Mouse (Mus musculus) megakaryocyte, adult 5-6 weeks (primary cell): ENCODE measurements around the gene Nbl1. TPM values are rescaled to one million over a fixed set of nuclear protein-coding genes. Genes with fewer than 3 reads are reported as not detected.
A peak's percentile ranks its signal among the peaks of the same experiment; 100 is the strongest.

Source experiments
- ATAC-seq: 2 replicates; pipeline ENCODE4 v1.8.0; 2016; ENCODE audit warnings: mild to moderate bottlenecking, inconsistent platforms; ENCODE audit not compliant: poor library complexity, severe bottlenecking
- total RNA-seq, 2 experiments: library from RNA; stranded (forward) in 1 of 2; stranded (reverse) in 1 of 2; fragments of 153-499, 151-499 nt in 1 of 2; fragments of 221-1000, 200-1000 nt in 1 of 2; gene quantifications; 2 replicates each; pipeline versions ENCODE4 v1.2.3 to v1.2.4; 2015 to 2017

The Nbl1 gene
- total RNA-seq (2015) (not detected in 2 replicates), total RNA-seq (2017) (0.15 TPM in 1 of 2 replicates, not detected in the other)

DNA sequence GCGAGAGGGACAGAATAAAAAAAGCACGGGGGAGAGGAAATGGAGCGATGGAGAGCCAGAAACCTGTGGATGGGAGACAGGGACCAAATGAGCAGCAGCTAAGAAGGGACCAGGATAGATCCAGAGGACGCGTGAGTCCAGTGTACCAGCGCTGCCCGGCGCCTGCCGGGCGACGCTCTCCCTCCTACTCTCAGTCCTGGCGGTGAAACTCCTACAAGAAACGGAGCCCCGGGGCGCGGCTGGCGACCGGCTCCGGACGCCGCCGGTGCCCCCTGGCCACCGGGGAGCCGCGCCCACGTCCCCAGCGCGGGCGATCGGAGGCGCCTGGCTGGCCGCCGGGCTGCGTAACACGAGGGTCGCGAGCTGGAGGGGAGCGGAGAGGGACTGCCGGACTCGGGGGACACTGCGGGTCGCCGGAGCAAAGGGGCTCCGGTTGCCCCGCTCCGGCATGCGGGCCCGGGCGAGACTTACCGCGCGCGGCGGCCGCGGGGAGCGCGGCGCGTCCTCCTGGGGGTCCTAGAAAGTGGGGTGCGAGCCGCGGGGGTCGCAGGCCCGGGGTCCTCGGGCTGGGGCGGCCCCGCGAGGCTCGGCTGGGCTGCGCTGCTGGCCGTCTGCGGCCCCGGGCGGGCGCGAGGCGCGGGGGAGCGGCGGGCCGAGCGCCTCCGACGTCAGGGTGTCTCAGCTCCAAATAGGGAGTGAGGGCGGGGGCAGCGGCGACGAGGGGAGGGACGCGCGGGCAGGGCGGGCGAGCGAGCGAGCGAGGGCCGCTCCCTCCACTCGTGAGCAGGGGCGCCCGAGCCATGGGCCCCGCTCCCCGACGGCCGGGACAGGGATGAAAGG, at the start of gene Nbl1:
Nbl1 (minus strand) TSS at position 638 of the 840 bp plus-strand sequence.
- no peak for ATAC-seq

DNA sequence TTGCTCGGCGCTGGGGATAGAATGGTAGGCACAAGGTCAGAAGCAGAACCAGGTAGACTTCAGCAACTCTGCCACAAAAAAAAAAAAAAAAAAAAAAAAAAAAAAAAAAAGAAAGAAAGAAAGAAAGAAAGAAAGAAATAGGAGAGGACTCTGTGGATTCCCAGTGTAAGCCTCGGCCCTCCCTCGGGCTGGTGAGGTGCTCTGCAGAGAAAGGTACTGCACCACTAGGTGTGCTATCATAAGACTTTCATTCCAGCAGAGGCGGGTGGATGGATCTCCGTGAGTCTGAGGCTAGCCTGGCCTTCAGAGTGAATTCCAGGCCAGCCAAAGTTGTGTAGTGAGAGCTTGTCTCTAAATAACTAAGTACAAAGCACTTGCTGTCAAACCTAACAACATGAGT, 49.0 kb upstream of the Nbl1 start:
- no peak for ATAC-seq

DNA sequence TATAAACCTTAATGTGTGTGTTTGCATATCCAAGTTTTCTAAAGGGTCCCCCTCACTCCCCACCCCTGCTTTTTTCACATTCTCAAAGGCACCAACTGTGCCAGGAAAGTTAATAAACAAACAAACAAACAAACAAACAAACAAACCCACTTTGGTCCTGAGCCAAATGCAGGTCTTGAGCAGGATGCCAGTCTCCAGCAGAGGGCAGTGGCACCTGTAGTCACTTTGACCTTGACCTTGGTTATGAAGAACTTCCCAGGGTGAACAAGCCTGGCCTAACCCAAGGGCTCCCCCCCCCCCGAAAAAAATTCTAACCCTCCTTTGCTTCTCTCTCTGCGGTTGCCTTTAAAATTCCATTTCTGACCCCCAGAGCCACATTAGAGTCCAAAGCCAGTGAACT, 47.5 kb upstream of the Nbl1 start:
- ATAC-seq = no peak

DNA sequence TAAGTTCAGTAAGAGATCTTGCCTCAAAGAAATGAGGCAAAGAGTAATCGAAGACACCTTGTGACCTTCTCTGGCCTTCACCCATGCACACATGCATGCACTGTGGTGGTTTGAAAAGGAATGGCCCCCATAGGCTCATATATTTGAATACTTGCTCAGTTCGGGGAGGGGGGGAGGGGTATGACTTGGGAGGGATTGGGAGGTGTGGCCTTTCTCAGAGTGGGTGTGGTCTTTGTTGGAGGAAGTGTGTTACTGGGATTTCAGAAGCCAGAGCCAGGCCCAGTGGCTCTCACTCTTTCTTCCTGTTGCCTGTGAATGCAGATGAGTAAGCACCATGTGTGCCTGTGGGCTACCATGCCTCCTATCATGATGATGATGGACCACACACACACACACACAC, 43.2 kb upstream of the Nbl1 start:
- ATAC-seq = no peak

- no peak for ATAC-seq
These were observed 40.3 kb upstream of the Nbl1 start for GRCm38 (mm10) chr4:139133109-139133508.

- ATAC-seq = no peak
These were observed 39.3 kb upstream of the Nbl1 start for GRCm38 (mm10) chr4:139131858-139132672.

DNA sequence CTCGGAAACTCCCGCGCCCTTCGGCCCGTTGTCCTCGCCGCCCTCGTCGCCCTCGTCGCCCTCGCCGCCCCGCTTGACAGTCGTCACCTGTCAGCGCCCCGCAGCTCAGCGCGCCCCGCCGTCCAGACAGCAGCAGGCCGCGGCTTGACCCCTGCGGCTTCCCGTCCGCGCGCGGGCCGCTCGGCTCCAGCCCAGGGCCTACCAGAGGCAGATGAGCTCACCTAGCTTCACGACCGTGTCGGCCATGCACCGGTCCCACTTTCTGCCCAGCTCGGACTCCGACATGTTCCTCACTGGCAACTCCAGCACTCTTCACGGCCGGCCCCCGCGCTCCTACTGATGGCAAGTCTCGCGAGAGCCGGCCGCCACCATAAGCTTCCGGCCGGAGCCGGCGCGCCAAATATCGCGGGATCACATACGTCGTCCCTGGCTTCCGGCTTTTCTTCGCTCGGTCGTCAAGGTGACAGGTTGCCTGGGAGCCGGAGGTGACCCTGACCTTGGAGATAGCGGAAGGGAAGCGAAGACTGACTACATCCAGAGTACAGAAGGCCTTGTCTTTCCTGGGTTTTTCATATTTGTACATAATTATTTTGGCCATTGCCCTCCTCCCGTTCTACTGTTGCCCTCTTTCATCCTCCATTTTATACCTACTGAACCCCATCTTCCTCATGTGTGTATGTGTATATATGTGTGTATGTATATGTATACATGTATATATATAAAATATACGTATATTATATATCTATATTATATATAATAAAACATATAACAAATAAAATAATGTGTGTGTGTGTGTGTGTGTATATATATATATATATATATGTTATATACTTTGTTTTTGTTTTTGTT, 38.1 kb upstream of the Nbl1 start, which contains the start of gene Minos1:
Minos1 (minus strand) TSS at position 413 of the 849 bp plus-strand sequence.
- ATAC-seq = peak; percentile 98

DNA sequence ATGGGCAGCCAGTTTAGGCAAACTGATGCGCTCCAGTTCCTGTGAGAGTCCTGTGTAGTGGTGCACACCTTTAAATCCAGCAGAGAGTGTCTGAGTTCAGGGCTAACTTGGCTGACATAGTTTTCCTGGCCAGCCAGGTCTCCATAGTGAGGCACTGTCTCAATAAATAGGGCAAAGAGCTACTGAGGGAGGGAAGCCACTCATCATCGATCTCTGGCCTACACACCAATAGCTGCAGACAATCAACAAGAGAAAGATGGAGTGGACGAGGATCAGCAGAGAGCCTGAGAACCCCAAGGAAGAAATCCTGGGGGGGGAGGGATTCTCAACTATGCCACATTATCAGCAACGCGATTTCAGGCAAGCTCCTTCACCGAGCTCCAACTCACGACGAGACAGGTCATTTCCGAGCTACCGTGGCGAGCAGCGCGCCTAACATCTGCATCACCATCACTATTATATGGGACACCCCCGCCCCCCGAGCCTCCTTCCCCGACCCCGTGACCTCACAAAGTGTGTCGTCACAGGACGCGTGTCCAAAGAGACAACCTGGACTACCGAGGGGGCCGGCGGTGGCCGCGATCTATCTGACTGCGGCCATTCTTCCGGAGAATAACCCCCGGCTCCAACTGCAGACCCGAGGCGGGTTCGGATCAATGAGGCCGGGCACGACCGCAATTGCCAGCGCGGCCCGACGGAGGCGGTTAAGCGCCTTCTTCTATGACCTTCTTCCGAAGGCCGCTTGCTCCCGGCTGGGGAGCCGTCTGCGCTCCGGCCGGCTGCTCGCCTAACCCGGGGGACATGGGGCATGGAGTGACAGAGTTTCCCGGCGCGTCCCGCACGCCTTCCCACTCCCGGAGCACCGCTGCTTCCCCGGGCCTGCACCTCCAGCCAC, 37.3 kb upstream of the Nbl1 start:
- ATAC-seq = peak; percentile 16

GRCm38 (mm10) chr4:139126475-139126874, 33.7 kb upstream of the Nbl1 start:
- no peak for ATAC-seq

DNA sequence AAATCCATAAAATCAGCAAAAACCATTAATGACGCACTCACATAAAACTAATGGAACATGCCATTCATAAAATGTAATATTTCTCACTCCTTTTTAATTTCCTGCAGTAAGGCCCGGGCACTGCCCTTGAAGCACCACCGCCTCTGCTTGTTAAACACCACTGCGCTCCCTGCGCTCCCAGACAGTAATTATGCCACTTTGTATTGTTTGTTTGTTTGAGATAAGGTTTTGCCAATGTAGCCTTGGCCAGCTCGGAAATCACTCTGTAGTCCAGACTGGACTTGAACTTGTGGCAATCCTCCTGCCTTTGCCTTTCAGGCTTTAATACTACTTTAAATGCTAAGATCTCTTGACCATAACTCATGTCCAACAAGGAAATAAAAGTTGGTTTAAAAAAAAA, 32.1 kb upstream of the Nbl1 start:
- no peak for ATAC-seq

GRCm38 (mm10) chr4:139122557-139122956, 29.8 kb upstream of the Nbl1 start:
- no peak for ATAC-seq

DNA sequence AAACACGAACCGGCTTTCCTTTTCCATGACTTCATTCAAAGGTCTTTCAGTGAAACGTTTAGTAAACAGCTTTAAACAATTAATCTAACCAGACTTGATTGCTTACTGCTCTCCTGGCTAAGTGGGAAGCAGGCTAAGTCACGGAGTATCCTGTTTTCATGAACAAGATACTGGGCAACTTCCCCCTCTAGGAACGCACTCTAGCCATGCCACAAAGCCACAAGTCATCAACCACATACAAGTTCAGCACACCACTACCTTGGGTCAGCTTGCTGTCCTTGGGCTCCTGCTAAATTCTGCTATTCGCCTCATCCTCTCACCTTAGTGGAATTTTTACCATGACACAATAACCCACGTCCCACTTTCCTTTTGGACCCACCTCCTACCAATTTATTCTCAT, 28.2 kb upstream of the Nbl1 start:
- peak; percentile 65 for ATAC-seq

GRCm38 (mm10) chr4:139120281-139120814, 27.6 kb upstream of the Nbl1 start:
- ATAC-seq = no peak

DNA sequence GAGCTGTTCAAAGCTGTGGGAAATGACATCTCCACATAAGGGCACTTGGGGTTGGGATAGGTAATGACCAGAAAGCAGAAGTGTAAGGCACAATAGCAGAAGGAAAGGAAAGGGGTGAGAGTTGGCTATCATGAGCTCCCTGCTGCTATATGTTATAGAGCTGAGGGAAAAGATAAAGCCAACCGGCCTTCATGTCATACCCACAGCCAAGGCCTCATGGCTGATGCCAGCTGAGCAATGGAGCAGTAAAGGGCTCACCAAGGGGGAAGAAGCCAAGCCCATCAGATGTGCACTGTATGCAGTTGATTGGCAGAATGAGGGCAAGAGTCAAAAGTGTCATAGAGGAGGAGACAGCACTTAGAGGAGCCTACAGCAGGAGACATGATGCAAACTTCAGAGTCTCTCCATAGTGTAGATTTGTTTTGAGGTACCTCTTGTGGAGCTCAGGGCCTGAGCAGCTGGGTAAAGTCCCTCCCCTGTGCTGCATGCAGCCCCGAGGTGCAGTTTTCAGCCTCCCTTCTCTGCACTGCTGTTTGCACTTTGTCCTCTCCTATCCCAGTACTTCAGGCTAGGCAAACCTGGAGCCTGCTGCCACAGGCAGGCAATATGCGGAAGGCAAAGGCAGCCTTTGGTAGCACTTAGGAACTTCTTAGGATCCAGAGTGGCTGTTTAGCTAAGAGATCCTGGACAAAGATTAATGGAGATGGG, 23.7 kb upstream of the Nbl1 start:
- peak; percentile 58 for ATAC-seq

DNA sequence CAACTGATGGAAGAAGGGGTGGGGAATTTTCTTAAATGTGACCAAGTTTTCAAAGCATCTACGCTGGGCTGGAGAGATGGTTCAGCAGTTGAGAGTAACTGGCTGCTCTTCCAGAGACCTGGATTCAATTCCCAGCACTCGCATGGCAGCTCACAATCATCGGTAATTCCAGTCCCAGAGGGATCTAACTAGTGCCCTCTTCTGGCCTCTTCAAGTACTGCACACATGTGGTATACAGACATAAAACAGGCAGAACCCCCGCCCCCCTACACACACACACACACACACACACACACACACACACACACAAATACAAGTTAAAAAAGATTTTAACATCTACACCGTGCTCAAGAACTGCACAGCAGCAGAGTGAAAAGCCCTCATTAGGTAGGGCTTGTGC, 22.9 kb upstream of the Nbl1 start:
- ATAC-seq = peak; percentile 57; the same call in 1 of the 2 replicates

GRCm38 (mm10) chr4:139112482-139112881, 19.7 kb upstream of the Nbl1 start:
- no peak for ATAC-seq

DNA sequence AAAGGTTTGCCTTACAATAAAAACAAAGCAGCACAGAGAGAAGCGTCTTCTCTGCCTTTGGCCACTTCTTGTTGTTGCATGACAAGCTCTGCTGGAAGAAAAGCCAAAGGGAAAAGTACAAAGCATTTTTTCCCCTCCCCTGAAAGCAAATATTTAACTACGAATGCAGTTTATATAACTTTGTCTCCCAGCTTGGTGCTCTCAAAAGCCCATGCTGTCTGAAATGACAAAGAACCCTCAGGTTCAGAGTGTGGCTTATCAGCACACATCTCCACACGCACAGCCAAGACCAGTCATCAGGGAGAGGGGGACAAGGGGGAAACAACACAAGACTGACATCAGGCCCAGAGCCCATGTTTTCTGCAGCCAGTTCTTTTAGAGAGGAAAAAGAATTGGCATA, 18.6 kb upstream of the Nbl1 start:
- no peak for ATAC-seq

DNA sequence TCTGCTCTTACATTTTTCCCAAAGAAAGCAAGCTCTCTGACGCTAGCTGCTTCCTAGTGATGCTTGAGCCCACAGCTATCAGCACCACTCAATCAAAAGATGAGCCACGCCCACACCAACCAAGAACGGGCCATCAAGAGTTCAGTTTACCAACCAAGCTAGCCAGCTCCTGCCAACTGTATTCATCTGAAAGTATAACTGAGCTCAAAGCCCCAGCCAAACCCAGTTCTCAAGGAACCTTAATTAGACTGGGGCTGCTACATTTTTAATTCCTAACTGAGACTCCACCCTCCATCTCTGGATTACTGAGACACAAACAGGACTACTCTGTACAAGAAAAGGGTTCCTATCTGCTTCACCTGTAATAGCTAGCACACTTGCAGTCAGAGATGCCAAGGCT, 18.1 kb upstream of the Nbl1 start:
- no peak for ATAC-seq

DNA sequence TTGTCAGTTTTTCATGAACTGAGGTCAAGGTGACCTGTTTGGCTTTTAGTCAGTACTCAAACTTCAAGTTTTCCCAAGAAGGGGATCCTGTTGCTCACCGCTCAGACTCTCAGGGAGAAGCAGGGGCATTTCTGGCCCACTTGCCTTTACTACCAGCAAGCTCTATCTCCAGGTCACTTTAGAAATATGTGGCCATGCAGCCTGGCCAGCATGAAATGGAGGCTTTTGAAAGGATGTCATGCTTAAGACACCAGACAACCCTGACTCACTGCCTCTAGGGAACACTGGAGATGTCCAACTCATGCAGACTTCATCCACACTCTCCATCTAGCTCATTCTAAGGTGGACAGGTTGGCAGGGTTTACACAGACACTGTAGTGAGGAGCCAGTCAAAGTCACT, 12.7 kb upstream of the Nbl1 start:
- ATAC-seq = no peak
